26 mouse cellular contexts compared by ENCODE assay signal in genomic region chr2:70816939-70817338, GRCm38 (mm10).
"Had no signal": no experiment of that assay in that cellular context is flagged by ENCODE, and none has a peak within 500 bp of the region (broad histone marks: within the 10 kb centered on the region; RNA-seq: fewer than 3 reads in every experiment).

No protein-coding gene starts in this region.

- ATAC-seq: forebrain, embryonic 13.5 days; forebrain, embryonic 14.5 days; forebrain, embryonic 15.5 days; forebrain, embryonic 16.5 days; forebrain, postnatal 0 days had no signal

- H3K27me3 ChIP-seq: embryonic facial prominence, embryonic 12.5 days; embryonic facial prominence, embryonic 13.5 days; embryonic facial prominence, embryonic 15.5 days; forebrain, embryonic 12.5 days; forebrain, embryonic 13.5 days; forebrain, embryonic 15.5 days had no signal

- H3K27ac ChIP-seq: embryonic facial prominence, embryonic 10.5 days; embryonic facial prominence, embryonic 12.5 days; embryonic facial prominence, embryonic 13.5 days; embryonic facial prominence, embryonic 15.5 days; forebrain, embryonic 10.5 days; forebrain, embryonic 12.5 days; forebrain, embryonic 13.5 days; forebrain, embryonic 15.5 days; gastrocnemius, adult 2 months; heart, adult 2 months had no signal

- DNase-seq: cerebellum, adult 9-11 months; cerebellum, postnatal 10 days; cerebellum, postnatal 14 days; cerebellum, postnatal 25 days; cerebellum, postnatal 36 days; embryo, embryonic 11 days; forebrain, postnatal 0 days; gastrocnemius, adult 2 months; gastrocnemius, postnatal 10 days; gastrocnemius, postnatal 14 days; gastrocnemius, postnatal 25 days; gastrocnemius, postnatal 36 days; heart, adult 11 months; heart, adult 18-20 months; heart, adult 2 months had no signal

- H3K4me3 ChIP-seq: embryonic facial prominence, embryonic 10.5 days; embryonic facial prominence, embryonic 12.5 days; embryonic facial prominence, embryonic 13.5 days; embryonic facial prominence, embryonic 15.5 days; erythroblast, embryonic 14.5 days; forebrain, embryonic 10.5 days; forebrain, embryonic 12.5 days; forebrain, embryonic 13.5 days; forebrain, embryonic 15.5 days; gastrocnemius, adult 2 months; heart, adult 2 months had no signal

- H3K4me2 ChIP-seq: embryonic facial prominence, embryonic 12.5 days; embryonic facial prominence, embryonic 13.5 days; embryonic facial prominence, embryonic 15.5 days; forebrain, embryonic 12.5 days; forebrain, embryonic 13.5 days; forebrain, embryonic 15.5 days had no signal

- H3K9ac ChIP-seq: embryonic facial prominence, embryonic 12.5 days; embryonic facial prominence, embryonic 13.5 days; embryonic facial prominence, embryonic 15.5 days; forebrain, embryonic 12.5 days; forebrain, embryonic 13.5 days; forebrain, embryonic 15.5 days; forebrain, postnatal 0 days had no signal

- H3K9me3 ChIP-seq: embryonic facial prominence, embryonic 10.5 days; embryonic facial prominence, embryonic 12.5 days; embryonic facial prominence, embryonic 13.5 days; embryonic facial prominence, embryonic 15.5 days; forebrain, embryonic 10.5 days; forebrain, embryonic 12.5 days; forebrain, embryonic 13.5 days; forebrain, embryonic 15.5 days had no signal

- H3K36me3 ChIP-seq: embryonic facial prominence, embryonic 10.5 days; embryonic facial prominence, embryonic 12.5 days; embryonic facial prominence, embryonic 13.5 days; embryonic facial prominence, embryonic 15.5 days; forebrain, embryonic 10.5 days; forebrain, embryonic 12.5 days; forebrain, embryonic 15.5 days had no signal
